Mouse (Mus musculus): Measurements from ENCODE around the gene Peak1.

The Peak1 gene

GRCm38 (mm10) chr9:56241076-56241475 lies 176.8 kb downstream of the Peak1 start:
- peak; percentile 43 for DNase-seq

- DNase-seq, result no peak
Measured at GRCm38 (mm10) chr9:56235871-56236298, 182.0 kb downstream of the Peak1 start.

GRCm38 (mm10) chr9:56235281-56235680 lies 182.6 kb downstream of the Peak1 start:
- DNase-seq, result no peak

GRCm38 (mm10) chr9:56234561-56234960 lies 183.3 kb downstream of the Peak1 start:
- no peak for DNase-seq

GRCm38 (mm10) chr9:56233316-56233715 lies 184.6 kb downstream of the Peak1 start:
- no peak for DNase-seq

- no peak for DNase-seq
Measured at GRCm38 (mm10) chr9:56230906-56231305, 187.0 kb downstream of the Peak1 start.

GRCm38 (mm10) chr9:56227626-56228025 lies 190.2 kb downstream of the Peak1 start:
- DNase-seq, result no peak

- peak; percentile 79 for DNase-seq
Measured at GRCm38 (mm10) chr9:56223429-56224051, 194.3 kb downstream of the Peak1 start.

GRCm38 (mm10) chr9:56218860-56219259 lies 199.0 kb downstream of the Peak1 start:
- no peak for DNase-seq

- DNase-seq, result no peak
Measured at GRCm38 (mm10) chr9:56218043-56218442, 199.8 kb downstream of the Peak1 start.

GRCm38 (mm10) chr9:56217386-56217785 lies 200.5 kb downstream of the Peak1 start:
- DNase-seq, result peak; percentile 45

- peak; percentile 68 for DNase-seq
Measured at GRCm38 (mm10) chr9:56213451-56214291, 204.2 kb downstream of the Peak1 start.

- no peak for DNase-seq
Measured at GRCm38 (mm10) chr9:56208817-56209216, 209.1 kb downstream of the Peak1 start.

- DNase-seq, result no peak
Measured at GRCm38 (mm10) chr9:56207516-56207915, 210.4 kb downstream of the Peak1 start.

GRCm38 (mm10) chr9:56207083-56207482 lies 210.8 kb downstream of the Peak1 start:
- DNase-seq, result no peak

GRCm38 (mm10) chr9:56205336-56205735 lies 212.5 kb downstream of the Peak1 start:
- DNase-seq, result no peak

- DNase-seq, result no peak
Measured at GRCm38 (mm10) chr9:56204316-56204715, 213.6 kb downstream of the Peak1 start.

GRCm38 (mm10) chr9:56200645-56201314 lies 217.1 kb downstream of the Peak1 start:
- DNase-seq, result peak; percentile 83

- DNase-seq, result no peak
Measured at GRCm38 (mm10) chr9:56200200-56200599, 217.7 kb downstream of the Peak1 start.

GRCm38 (mm10) chr9:56196921-56197320 lies 220.9 kb downstream of the Peak1 start:
- DNase-seq, result no peak

- no peak for DNase-seq
Measured at GRCm38 (mm10) chr9:56195193-56195592, 222.7 kb downstream of the Peak1 start.

GRCm38 (mm10) chr9:56191498-56192455 lies 226.1 kb downstream of the Peak1 start:
- no peak for DNase-seq
